Mouse (Mus musculus): ENCODE data around the gene Zcchc4.

DNA sequence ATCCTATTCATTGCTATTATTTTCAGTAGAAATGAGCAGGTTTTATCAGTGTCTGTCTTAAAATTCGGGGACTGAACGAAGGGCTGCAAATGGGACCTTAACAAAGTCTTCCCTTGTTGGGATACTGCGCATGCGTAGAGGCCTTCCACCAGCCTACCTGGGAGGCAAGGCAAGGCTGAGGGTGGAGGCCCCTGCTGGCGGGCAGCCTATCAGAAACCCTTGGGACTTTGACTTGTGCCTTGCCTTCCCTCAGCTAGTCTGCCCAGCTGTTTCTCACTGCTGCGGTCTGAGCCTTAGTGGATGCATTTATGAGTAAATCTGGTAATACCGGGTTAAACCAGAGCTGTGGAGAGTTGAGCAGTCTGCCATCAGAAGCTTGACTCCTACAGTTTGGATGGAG, 38.1 kb downstream of the Zcchc4 start:
- TF ChIP-seq CTCF (IDR thresholded peaks at IDR 0.05; ENCODE audit: control insufficient read depth, insufficient read depth, low read length) (no peak), POLR2A (IDR thresholded peaks at IDR 0.05; ENCODE audit: borderline replicate concordance, control insufficient read depth, low read depth, low read length) (no peak)
